Mouse (Mus musculus) A20 (cell line): ENCODE data around the gene Tmem80.

ENCODE experiments used
- DNase-seq: peaks from one replicate; pipeline ENCODE4 v3.0.0-alpha.2; 2011; ENCODE audit warnings: low read depth, low spot score

Gene Tmem80

DNA sequence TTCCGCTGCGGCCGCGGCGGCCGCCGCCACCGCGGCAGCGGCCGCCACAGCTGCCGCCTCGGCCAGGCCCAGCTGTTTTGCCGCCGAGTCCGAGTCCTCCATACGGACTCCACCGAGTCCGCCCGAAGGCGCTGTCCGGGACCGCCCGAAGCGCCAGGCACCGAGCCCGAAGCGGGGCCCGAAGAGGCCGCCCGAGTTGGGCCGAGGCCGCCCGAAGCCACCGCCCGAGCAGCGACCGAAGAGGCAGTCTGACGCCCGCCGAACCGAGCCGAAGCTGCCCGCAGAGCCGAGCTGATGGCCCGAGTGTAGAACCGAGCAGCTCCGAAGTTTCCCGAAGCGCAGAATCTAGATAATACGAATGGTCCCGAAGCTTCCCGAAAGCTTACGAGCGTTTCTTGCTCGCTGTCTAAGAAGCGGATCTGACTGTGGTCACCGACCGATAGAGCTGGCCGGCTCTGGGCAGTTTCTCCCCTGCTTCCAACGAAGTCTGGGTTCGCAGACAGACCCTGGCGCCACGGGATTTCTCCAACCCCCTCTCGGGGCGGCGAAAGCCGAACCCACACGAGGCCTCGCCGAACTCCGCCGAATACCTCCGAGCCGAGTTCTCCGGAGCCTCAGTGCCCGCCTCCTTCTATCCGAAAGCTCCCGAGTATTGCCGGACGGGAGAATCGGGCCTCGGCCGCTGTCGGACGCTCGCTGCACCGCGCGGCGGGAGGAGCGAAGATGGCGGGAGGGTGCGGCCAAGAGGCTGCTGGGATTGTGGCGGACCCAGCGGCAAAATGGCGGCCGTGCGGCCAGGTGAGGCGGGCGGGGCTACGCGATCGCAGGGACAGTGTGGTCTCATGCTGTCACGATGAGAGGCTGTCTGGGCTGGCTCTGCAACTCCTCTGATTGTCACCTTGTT lies at the start of gene Tmem80, which contains the start of gene Deaf1:
TSS of gene Tmem80 (plus strand) at position 271 of the 904 bp plus-strand sequence.
TSS of gene Deaf1 (minus strand) at position 222 of the 904 bp plus-strand sequence.
- DNase-seq = peak; percentile 96

DNA sequence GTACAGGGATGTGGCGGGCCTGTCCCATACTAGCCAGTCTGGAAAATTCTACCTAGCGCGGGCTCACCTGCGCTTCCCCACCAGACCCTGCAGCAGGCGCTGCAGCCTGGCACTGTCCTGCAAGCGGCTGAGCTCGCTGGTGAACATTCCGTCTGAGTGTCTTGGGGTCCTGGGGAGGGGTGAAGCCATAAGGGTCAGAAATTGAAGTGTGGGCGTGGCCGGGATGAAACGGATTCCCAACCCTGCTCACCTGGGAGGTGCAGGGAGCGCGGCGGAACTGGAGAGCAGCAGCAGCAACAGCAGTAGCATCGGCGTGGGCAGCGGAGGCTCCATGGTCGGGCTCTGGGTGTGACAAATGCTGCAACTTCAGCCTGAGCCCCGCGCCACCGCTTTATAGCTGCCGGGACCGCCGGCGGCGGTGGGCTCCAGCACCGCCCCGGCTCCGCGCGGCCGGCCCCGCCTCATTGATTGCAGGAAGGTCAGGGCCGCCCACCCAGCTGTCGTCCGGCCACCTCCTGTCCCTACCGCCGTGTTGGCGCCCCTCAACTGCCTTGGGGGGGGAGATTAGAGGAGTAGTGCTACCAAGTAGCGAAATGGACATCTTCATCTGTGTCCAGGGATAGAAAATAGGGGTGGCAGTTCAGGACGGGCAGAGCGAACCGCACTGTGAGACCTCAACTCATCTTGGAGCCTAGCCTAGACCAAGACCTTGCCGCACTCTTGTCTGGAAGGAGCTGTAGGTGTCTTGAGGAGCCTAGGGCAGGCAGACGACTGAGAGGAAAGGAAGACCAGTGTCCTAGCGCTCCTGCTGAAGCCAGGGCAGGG lies 48.6 kb upstream of the Tmem80 start, which contains the start of gene Sct:
TSS of gene Sct (minus strand) at position 368 of the 825 bp plus-strand sequence.
- no peak for DNase-seq

DNA sequence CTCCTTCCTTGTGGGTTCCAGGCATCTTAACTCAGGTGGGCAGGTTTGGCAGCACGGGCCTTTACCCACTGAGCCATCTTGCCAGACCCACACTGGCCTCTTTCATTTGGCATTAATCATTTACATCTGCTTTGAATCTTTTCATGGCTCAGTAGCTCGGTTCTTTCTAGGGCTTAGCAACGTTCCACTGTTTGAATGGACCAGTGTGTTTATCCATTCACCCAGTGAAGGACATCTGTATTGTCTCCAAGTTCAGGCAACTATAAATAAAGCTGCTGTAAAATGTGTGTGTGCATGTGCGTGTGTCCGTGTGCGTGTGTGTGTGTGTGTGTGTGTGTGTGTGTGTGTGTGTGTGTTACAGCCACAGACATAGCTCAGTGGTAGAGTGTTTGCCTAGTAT lies 46.1 kb upstream of the Tmem80 start:
- peak; percentile 30 for DNase-seq

DNA sequence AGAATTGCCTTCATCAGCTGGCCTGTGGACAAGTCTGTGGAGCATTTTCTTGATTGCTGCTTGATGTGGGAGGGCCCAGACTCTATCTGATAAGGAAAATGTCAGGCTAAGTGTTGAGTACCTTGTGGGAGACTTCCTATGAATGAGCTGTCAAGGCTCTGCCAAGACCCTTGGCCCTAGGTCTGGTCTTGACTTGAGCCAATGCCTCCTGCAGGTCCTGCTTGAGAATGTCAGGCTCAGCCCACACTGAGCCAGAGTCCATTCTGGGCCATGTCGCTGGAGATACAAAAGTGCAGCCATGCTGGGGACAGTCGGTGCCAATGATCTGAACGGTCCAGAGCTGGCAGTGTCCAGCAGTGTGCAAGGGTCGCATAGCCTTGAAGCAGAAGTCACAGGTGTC lies 44.8 kb upstream of the Tmem80 start:
- no peak for DNase-seq

DNA sequence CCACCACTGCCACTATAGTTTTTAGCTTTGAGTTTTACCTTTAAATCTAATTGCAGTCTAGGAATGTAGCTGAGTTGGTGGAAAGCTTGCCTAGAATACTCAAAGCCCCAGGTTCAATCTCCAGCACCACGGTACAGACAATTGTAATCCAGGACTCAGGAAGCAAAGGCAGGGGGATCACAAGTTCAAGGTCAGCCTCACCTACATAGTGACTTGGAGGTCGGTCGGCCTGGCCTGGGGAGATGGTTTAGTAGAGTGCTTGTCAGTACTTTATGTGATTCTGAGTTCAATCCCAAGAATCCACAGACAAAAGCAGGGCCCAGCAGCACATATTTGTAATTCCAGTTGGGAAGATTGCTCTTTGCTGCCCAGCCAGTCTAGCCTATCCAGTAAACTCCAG lies 39.5 kb upstream of the Tmem80 start:
- DNase-seq = no peak

DNA sequence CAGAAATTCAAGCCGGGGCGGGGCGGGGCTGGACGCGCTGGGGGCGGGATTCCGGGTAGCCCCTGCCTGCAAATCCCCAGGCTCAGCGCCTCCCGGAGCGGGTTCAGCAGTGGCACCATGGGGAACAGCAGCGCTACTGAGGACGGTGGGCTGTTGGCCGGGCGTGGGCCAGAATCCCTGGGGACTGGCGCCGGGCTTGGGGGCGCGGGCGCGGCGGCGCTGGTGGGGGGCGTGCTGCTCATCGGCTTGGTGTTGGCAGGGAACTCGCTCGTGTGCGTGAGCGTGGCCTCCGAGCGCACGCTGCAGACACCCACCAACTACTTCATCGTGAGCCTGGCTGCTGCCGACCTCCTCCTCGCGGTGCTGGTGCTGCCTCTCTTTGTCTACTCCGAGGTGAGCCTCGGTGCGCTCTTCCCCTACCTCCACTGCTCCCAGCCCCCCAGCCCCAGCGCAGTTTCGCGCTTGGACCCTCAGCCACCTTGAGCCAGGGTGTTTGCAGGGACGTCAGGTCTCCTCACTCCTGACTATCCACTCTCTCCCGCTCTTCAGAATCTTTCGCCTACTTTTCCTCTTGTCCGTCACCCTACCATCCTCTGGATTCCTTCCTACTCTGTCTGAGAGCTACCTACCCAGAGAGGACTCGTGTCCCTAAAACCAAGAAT lies 35.5 kb upstream of the Tmem80 start, which contains the start of gene Drd4:
TSS of gene Drd4 (plus strand) at position 86 of the 662 bp plus-strand sequence.
- DNase-seq = no peak

DNA sequence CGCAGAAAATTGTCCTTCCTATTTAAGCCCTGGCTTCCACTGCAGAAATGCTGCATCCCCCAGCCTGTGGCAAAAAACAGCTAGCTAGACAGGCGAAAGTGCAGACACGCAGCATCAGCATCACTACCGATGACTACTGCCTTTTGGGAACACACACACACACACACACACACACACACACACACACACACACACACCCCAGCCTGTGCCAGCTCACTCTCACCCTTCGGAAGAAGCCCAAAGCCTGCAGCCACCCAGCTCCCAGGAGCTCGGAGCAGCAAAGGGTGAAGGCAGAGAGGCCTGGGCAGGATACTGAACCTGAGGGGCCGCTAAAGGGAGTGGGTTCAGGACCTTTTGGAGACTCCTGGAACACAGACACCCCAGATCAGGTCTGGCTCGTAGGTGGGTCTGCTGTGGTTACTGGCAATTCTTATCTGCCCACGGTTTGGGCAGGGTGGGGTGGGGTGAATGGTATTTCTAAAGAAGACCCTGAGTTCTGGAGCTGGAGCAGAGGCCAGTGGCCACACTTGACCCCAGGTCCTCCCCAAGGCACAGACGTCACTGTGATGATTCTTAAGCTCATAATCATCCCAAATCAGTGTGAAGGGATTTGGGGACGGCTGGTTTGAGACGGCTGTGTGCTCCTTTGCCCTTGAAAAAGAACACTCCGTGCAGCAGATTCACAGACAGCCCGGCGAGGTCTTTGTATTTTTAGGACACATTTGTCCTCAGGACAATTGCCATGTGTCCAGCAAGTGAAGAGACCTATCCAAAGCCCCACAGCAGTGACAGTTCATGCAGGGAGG lies 34.8 kb upstream of the Tmem80 start:
- DNase-seq = no peak

DNA sequence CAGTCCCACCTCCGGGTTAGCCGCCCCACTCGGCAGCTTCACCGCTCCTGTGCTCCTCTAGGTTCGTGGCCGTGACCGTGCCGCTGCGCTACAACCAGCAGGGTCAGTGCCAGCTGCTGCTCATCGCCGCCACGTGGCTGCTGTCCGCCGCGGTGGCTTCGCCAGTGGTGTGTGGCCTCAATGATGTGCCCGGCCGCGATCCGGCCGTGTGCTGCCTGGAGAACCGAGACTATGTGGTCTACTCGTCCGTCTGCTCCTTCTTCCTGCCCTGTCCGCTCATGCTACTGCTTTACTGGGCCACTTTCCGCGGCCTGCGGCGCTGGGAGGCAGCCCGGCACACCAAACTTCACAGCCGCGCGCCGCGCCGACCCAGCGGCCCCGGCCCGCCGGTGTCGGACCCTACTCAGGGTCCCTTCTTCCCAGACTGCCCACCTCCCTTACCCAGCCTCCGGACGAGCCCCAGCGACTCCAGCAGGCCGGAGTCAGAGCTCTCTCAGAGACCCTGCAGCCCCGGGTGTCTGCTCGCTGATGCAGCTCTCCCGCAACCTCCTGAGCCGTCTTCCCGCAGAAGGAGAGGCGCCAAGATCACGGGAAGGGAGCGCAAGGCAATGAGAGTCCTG lies 33.6 kb upstream of the Tmem80 start:
- no peak for DNase-seq

DNA sequence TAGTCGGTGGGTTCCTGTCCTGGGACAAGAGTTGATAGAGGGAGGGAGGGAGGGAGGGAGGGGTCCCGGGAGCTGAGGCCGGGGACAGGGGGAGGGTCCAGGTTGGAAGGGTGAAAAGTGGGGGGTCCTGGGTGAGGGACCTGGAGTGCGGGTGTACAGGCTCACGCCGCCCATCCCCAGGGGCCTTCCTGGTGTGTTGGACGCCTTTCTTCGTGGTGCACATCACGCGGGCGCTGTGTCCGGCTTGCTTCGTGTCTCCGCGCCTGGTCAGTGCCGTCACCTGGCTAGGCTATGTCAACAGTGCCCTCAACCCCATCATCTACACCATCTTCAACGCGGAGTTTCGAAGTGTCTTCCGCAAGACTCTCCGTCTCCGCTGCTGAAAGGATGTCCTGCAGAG lies 33.1 kb upstream of the Tmem80 start:
- no peak for DNase-seq

DNA sequence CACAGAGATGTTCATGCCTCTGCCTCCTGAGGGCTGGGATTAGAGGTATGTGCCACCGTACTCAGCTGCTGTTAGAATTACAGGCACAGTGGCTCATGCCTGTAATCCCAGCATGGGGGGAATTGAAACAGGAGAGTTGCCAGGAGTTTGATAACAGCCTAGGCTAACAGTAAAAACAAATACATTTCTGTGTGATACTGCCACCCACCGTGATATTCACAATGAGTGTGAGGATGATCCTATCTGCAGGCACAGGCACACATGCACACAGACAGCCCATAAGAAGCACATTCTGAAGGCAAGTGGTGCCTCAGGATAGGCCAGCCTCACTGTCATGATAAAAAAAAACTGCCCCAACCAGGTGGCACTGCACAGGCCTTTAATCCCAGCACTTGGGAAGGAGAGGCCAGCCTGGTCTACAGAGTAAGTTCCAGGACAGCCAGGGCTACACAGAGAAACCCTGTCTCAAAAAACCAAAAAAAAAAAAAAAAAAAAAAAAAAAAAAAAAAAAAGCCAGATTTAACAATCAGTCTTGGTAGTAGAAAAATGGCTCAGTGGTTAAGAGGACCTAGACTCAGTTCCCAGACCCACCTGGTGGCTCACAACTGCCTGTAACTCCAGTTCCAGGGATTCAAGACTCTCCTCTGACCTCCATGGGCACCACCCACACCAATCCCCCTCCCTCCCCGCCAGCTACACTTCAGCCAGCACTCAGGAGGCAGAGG lies 29.5 kb upstream of the Tmem80 start:
- no peak for DNase-seq

DNA sequence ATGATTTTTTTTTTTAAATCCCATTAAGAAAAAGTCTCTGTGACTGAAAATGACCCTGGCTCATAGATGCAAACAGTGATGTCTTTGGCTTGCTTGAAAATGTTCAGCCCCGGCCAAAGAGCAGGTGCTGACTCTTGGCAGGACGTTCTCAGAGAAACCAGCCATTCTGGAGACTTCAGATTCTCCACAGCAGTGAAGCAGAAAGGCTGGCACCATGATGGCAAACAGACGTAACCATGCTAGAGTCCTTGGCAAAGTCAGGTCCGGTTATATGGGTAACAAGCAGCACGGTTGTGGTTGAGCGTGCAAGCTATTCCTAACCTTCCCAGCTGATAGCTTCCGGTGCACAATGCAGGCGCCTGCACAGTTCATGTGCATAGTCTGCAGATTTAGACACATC lies 28.4 kb upstream of the Tmem80 start:
- no peak for DNase-seq

DNA sequence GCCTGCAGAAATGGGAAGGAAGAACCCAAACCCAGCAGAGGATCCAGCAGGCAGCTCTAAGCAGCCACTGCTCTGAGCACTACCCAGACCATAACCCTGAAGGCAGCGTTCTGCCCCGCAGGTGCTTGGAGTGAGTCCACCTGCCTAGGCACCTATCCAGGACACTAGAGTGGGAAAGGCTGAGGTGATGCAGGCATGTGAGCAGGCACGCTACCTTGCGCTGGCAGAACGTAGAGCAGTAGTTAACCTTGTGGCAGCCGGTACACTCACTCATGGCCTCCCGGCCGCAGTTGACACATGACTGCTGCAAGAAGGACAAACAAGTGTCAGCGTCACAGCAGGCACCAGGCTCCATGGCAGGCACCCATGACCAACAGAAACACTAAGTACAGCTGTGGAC lies 26.2 kb upstream of the Tmem80 start:
- no peak for DNase-seq

DNA sequence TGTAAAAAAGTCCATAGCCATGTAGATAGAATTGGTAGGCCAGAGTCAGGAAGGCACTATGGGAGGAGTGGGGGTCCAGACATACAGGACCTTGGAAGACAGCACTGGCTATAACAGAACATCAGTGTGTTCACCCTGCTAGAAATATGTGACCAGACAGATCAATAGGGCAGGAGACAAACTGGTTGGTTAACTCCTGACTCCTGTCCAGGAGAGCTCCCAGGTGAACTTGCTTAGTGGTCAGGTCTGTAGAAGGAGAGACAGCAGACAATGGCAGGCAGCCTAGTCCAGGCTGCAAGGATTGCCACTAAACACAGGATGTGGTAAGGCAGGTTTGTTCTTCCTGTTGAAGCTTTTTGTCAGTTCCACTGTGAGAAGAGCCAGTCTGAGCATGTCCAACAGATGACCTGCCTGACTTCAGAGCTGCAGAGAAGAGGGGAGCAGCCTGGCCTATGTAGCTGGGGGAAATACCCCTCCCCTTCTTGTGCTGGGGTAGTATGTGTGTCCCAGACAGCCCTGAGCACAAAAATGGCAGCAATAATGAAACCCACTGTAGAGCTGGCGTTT lies 24.8 kb upstream of the Tmem80 start:
- no peak for DNase-seq

DNA sequence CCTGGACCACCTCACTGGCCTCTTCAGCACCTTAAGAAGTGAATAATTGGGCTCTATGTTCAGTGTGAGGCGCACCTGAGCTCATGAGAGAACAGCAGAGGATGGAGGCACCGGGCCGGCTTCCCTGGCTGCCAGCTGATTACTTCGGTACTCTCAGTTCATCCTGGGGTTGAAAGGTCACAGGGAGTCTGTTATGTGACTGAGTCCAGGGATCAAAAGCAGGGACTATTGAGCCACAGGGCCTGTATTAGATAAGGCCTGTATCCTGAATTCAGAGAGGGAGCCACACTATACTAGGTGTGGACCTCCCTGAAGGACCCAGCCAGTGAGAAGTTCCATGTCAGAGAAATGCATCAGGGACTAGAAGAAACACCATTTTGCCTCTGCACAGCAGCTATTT lies 23.0 kb upstream of the Tmem80 start:
- DNase-seq = no peak

DNA sequence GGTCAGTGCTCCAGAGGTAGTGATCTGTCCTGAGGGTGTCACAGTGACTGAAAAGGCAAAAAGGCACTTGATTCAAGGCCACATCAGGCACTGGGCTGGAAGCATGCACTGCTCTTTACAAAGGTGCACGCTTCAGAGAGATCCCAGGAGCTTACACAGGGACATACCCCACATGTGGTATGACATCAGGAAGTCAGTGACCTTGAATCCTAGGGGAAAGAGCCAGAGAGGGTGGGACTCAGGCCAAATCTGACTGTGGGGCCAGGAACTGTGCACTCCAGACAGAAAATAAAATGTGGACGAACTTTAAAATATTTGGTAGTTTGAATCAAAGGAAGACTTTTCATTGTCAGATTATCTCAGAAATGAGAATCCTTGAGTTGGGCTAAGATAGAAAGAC lies 13.1 kb upstream of the Tmem80 start:
- no peak for DNase-seq

DNA sequence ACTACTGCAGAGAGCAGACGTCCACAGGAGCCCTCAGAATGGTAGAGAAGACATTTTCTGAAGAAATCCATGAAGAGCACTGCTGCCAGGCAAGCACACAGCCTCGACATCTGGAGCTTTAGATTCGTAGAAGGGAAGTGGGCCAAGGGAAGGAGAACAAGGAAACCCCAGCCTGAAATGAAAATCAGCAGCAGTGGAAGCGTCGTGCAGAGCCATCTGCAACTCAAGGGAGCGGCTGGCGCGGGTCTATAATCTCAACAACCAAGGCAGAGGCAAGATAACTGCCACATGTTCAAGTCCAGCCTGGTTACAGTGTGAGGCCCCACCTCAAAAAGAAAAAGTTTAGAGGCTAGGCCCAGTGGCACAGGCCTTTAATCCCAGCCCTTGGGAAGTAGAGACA lies 12.5 kb upstream of the Tmem80 start:
- DNase-seq = no peak

DNA sequence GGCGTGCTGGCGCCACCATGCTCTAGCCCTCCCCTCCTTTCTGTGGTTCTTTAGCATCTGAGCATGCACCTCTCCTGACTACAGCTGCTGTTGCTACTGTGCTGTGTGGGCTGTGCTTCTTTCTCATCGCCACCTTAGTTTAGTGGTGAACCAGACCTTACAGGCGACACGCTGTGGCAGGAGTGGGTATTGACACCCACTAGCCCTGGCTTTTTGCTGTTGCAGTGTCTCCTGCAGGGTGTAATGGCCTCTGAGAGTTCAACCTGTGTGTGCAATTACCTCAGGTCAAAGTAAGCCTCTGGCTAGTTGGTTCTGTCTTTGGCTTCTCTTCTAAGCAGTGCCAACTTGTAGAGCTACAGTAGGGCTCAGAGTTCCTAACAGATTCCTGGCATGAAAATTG lies 11.6 kb upstream of the Tmem80 start:
- DNase-seq = peak; percentile 56

DNA sequence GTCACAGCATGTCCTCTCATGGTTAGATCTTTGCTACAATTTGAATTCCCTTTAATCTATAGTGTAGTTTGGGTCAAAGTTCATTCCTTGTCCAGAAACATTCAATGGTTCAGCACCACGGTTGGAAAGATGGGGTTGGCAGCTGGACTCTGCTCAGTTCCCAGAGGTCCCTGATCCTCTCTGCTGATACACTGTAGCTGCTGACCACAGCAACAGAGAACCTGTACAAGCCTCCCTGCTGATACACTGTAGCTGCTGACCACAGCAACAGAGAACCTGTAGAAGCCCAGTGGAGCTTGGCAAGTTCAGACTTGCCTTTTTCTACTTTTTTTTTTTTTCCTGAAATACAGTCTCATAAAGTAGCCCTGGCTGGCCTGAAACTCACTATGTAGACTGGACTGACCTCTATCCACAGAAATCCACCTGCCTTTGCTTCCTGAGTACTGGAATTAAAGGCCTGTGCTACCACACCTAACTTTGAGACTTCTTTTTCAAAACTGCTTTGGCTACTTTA lies 9.9 kb upstream of the Tmem80 start:
- no peak for DNase-seq

DNA sequence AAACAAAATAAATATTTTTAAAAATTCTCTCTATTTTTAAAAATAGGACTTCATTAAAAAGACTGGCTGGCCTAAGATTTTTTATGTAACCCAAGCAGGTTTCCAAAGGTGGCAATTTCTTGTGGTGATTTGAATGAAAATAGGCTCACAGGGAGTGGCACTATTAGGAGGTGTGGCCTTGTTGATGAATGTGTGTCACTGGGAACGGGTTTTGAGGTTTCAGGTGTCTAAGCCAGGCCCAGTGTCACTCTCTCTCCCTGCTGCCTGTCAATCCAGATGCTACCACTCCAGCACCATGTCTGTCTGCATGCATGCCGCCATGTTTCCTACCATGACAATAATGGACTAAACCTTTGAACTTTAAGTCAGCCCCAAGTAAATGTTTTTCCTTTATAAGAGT lies 8.1 kb upstream of the Tmem80 start:
- DNase-seq = no peak
